ENCODE assay signal across 9 mouse cellular contexts in genomic region chr7:137314710-137315543, GRCm38 (mm10). TPM values are rescaled to one million over a fixed set of nuclear protein-coding genes. Genes with fewer than 3 reads are reported as not detected.
A peak's percentile ranks its signal among the peaks of the same experiment; 100 is the strongest.
DNase-seq lines count a peak whose midpoint lies in the region; ATAC-seq and TF ChIP-seq lines count a peak whose summit lies in the region.
"Had no signal": no experiment of that assay in that cellular context is flagged by ENCODE, and none has a peak within 500 bp of the region (broad histone marks: within the 10 kb centered on the region; RNA-seq: fewer than 3 reads in every experiment).

No protein-coding gene starts in this region.

- H3K9ac ChIP-seq in ES-Bruce4 (ENCODE audit: low read depth, poor library complexity, severe bottlenecking), result no peak overlapping the region

- no peak for TF ChIP-seq CTCF in ES-Bruce4 (IDR thresholded peaks at IDR 0.05; ENCODE audit: low read depth, low read length)

- peak overlapping the region; percentile 63 for H3K4me3 ChIP-seq in ES-Bruce4 (ENCODE audit: low read depth, low read length)
- peak overlapping the region; percentile 71 for H3K4me3 ChIP-seq in midbrain, embryonic 10.5 days

- no peak for TF ChIP-seq POLR2A in ES-Bruce4 (IDR thresholded peaks at IDR 0.05; ENCODE audit: insufficient read depth, low read length)

- no peaks in the 10 kb centered on the region for H3K36me3 ChIP-seq in ES-Bruce4 (ENCODE audit: control insufficient read depth, insufficient read depth, low read length, poor library complexity, severe bottlenecking)
- no peaks in the 10 kb centered on the region; the same call in 1 of the 2 replicates for H3K36me3 ChIP-seq in midbrain, embryonic 10.5 days

- H3K27ac ChIP-seq in ES-Bruce4 (ENCODE audit: insufficient read depth, low read length), result no peak overlapping the region
- H3K27ac ChIP-seq in midbrain, embryonic 10.5 days (replicated peaks), result peak overlapping the region; percentile 86

- H3K4me1 ChIP-seq in ES-Bruce4 (ENCODE audit: control insufficient read depth, insufficient read depth, low read length), result no peaks in the 10 kb centered on the region
- H3K4me1 ChIP-seq in midbrain, embryonic 10.5 days, result peaks cover 85% of the 10 kb centered on the region

- no peaks in the 10 kb centered on the region for H3K9me3 ChIP-seq in ES-Bruce4 (replicated peaks; ENCODE audit: control insufficient read depth, insufficient read depth, low read length, poor library complexity, severe bottlenecking)
- H3K9me3 ChIP-seq in midbrain, embryonic 10.5 days (replicated peaks), result no peaks in the 10 kb centered on the region

- H3K27me3 ChIP-seq in ES-Bruce4 (ENCODE audit: control insufficient read depth, insufficient read depth, low read length, poor library complexity, severe bottlenecking), result peaks cover 63% of the 10 kb centered on the region
- peaks cover 100% of the 10 kb centered on the region for H3K27me3 ChIP-seq in midbrain, embryonic 10.5 days (ENCODE audit: low read depth, poor library complexity, severe bottlenecking)

- TF ChIP-seq EP300 in ES-Bruce4 (IDR thresholded peaks at IDR 0.05; ENCODE audit: insufficient read depth, low read depth, low read length), result no peak

- ATAC-seq in frontal cortex, adult (ENCODE audit: low TSS enrichment), result no peak

- under 1% methylated on average over 48 of the region's 48 CpGs for WGBS in midbrain, embryonic 10.5 days

- DNase-seq in embryo, embryonic 11 days, result peak; percentile 59
- DNase-seq in embryo, embryonic 10.5 days (ENCODE audit: low spot score), result no peak
- DNase-seq in heart, postnatal 4 days, result peak; percentile 32
- DNase-seq in midbrain, embryonic 10.5 days (ENCODE audit: low spot score), result peak; percentile 62
- DNase-seq in thymus, postnatal 0 days (ENCODE audit: low spot score), result no peak
- DNase-seq in urinary bladder, postnatal 36 days (ENCODE audit: low spot score in 2 of 2), result no peak

RNA-seq across cellular contexts. Expression of gene Ebf3, which starts 0.7 kb away (rescaled TPM):
- 0.26 TPM in 1 of 2 replicates, not detected in the other for polyA plus RNA-seq in ES-Bruce4 (2011; ENCODE audit: insufficient read depth, insufficient read length, low read depth, missing spikeins)
- 10 to 100 TPM; 18.7 to 20.1 TPM for total RNA-seq in heart, postnatal 4 days (2021)
- polyA plus RNA-seq in midbrain, embryonic 10.5 days (2016; fragmentation: Nextera tagmentation; extraction: Ambion mirVana), result 3.2 and 5.4 TPM in 2 replicates
- polyA plus RNA-seq in thymus, postnatal 0 days (2015; fragmentation: Nextera tagmentation; extraction: Ambion mirVana), result 0.30 and 0.39 TPM in 2 replicates
- total RNA-seq: neutrophil, adult 5-6 weeks had no signal

Comparison
In these comparisons a context has a peak if more than half of its experiments do, and no peak if none do; other contexts are left out.
1. DNase-seq: peak in embryo, embryonic 11 days (single experiment), heart, postnatal 4 days (single experiment) and midbrain, embryonic 10.5 days (single experiment); none in embryo, embryonic 10.5 days (single experiment), thymus, postnatal 0 days (single experiment) and urinary bladder, postnatal 36 days (0 of 2).